Mouse (Mus musculus): Measurements from ENCODE around the gene Slitrk3. TPM values are rescaled to one million over a fixed set of nuclear protein-coding genes. Genes with fewer than 3 reads are reported as not detected.

The Slitrk3 gene
- polyA plus RNA-seq, 1 experiment = not detected

GRCm38 (mm10) chr3:73042256-73042655 is 15.3 kb downstream of the Slitrk3 start:
- no peaks in the 10 kb centered on the region for H3K36me3 ChIP-seq (ENCODE audit: control insufficient read depth, insufficient read depth)
- H3K79me2 ChIP-seq (ENCODE audit: control insufficient read depth, insufficient read depth) = no peaks in the 10 kb centered on the region
- H3ac ChIP-seq (ENCODE audit: control insufficient read depth, insufficient read length) = no peak overlapping the region
- no peak overlapping the region for H3K4me2 ChIP-seq (ENCODE audit: low read depth)
- no peaks in the 10 kb centered on the region for H3K27me3 ChIP-seq (ENCODE audit: control insufficient read depth, insufficient read depth, insufficient read length)
- H3K4me3 ChIP-seq = no peak overlapping the region
- TF ChIP-seq CEBPB (IDR thresholded peaks at IDR 0.05; ENCODE audit: insufficient read depth, poor library complexity, severe bottlenecking) = no peak
- no peak for TF ChIP-seq POLR2AphosphoS2 (IDR thresholded peaks at IDR 0.05; ENCODE audit: insufficient read length, low read depth)
- no peak for TF ChIP-seq TCF3 (IDR thresholded peaks at IDR 0.05; ENCODE audit: insufficient read length, low read depth)
- no peak for TF ChIP-seq POLR2A (IDR thresholded peaks at IDR 0.05; ENCODE audit: insufficient read length, low read depth)
- no peak for TF ChIP-seq USF1 (IDR thresholded peaks at IDR 0.05; ENCODE audit: low read depth)
- TF ChIP-seq TCF12 (IDR thresholded peaks at IDR 0.05; ENCODE audit: insufficient read depth, poor library complexity, severe bottlenecking) = no peak
- TF ChIP-seq E2F4 (IDR thresholded peaks at IDR 0.05; ENCODE audit: insufficient read depth) = no peak
- no peak for TF ChIP-seq MYOG (IDR thresholded peaks at IDR 0.05; ENCODE audit: control insufficient read depth in 1 of 3, insufficient read depth in 1 of 3, insufficient read length in 2 of 3, low read depth in 2 of 3)
- no peak for TF ChIP-seq SRF (IDR thresholded peaks at IDR 0.05; ENCODE audit: control insufficient read depth, insufficient read length, low read depth)
- no peak for TF ChIP-seq REST (IDR thresholded peaks at IDR 0.05; ENCODE audit: insufficient read depth, insufficient read length)
- no peak for TF ChIP-seq MYOD1 (IDR thresholded peaks at IDR 0.05; ENCODE audit: control insufficient read depth in 1 of 3, insufficient read length in 2 of 3, low read depth in 2 of 3)
- TF ChIP-seq MAX (IDR thresholded peaks at IDR 0.05; ENCODE audit: low read depth) = no peak

- no peaks in the 10 kb centered on the region for H3K79me2 ChIP-seq (ENCODE audit: control insufficient read depth, insufficient read depth)
- no peaks in the 10 kb centered on the region for H3K36me3 ChIP-seq (ENCODE audit: control insufficient read depth, insufficient read depth)
- no peak overlapping the region for H3K4me3 ChIP-seq
- no peaks in the 10 kb centered on the region for H3K27me3 ChIP-seq (ENCODE audit: control insufficient read depth, insufficient read depth, insufficient read length)
- TF ChIP-seq TCF12 (IDR thresholded peaks at IDR 0.05; ENCODE audit: insufficient read depth, poor library complexity, severe bottlenecking) (no peak), MYOD1 (IDR thresholded peaks at IDR 0.05; ENCODE audit: control insufficient read depth in 1 of 3, insufficient read length in 2 of 3, low read depth in 2 of 3) (no peak), TCF3 (IDR thresholded peaks at IDR 0.05; ENCODE audit: insufficient read length, low read depth) (no peak), POLR2A (IDR thresholded peaks at IDR 0.05; ENCODE audit: insufficient read length, low read depth) (no peak), MYOG (IDR thresholded peaks at IDR 0.05; ENCODE audit: control insufficient read depth in 1 of 3, insufficient read depth in 1 of 3, insufficient read length in 2 of 3, low read depth in 2 of 3) (no peak), REST (IDR thresholded peaks at IDR 0.05; ENCODE audit: insufficient read depth, insufficient read length) (no peak), CEBPB (IDR thresholded peaks at IDR 0.05; ENCODE audit: insufficient read depth, poor library complexity, severe bottlenecking) (no peak), MAX (IDR thresholded peaks at IDR 0.05; ENCODE audit: low read depth) (no peak), E2F4 (IDR thresholded peaks at IDR 0.05; ENCODE audit: insufficient read depth) (no peak), SRF (IDR thresholded peaks at IDR 0.05; ENCODE audit: control insufficient read depth, insufficient read length, low read depth) (no peak), POLR2AphosphoS2 (IDR thresholded peaks at IDR 0.05; ENCODE audit: insufficient read length, low read depth) (no peak), USF1 (IDR thresholded peaks at IDR 0.05; ENCODE audit: low read depth) (no peak)
- no peak overlapping the region for H3K4me2 ChIP-seq (ENCODE audit: low read depth)
- no peak overlapping the region for H3ac ChIP-seq (ENCODE audit: control insufficient read depth, insufficient read length)
Observed at GRCm38 (mm10) chr3:73006045-73006444, 51.6 kb downstream of the Slitrk3 start.

- no peak overlapping the region for H3ac ChIP-seq (ENCODE audit: control insufficient read depth, insufficient read length)
- TF ChIP-seq MYOD1 (IDR thresholded peaks at IDR 0.05; ENCODE audit: control insufficient read depth in 1 of 3, insufficient read length in 2 of 3, low read depth in 2 of 3) = no peak
- TF ChIP-seq POLR2AphosphoS2 (IDR thresholded peaks at IDR 0.05; ENCODE audit: insufficient read length, low read depth) = no peak
- H3K36me3 ChIP-seq (ENCODE audit: control insufficient read depth, insufficient read depth) = no peaks in the 10 kb centered on the region
- H3K4me3 ChIP-seq = no peak overlapping the region
- H3K79me2 ChIP-seq (ENCODE audit: control insufficient read depth, insufficient read depth) = no peaks in the 10 kb centered on the region
- no peak overlapping the region for H3K4me2 ChIP-seq (ENCODE audit: low read depth)
- no peaks in the 10 kb centered on the region for H3K27me3 ChIP-seq (ENCODE audit: control insufficient read depth, insufficient read depth, insufficient read length)
Observed at GRCm38 (mm10) chr3:73002933-73003696, 54.5 kb downstream of the Slitrk3 start.

GRCm38 (mm10) chr3:72997517-72997916 is 60.1 kb downstream of the Slitrk3 start:
- TF ChIP-seq TCF12 (IDR thresholded peaks at IDR 0.05; ENCODE audit: insufficient read depth, poor library complexity, severe bottlenecking) (no peak), USF1 (IDR thresholded peaks at IDR 0.05; ENCODE audit: low read depth) (no peak), CEBPB (IDR thresholded peaks at IDR 0.05; ENCODE audit: insufficient read depth, poor library complexity, severe bottlenecking) (no peak), MYOD1 (IDR thresholded peaks at IDR 0.05; ENCODE audit: control insufficient read depth in 1 of 3, insufficient read length in 2 of 3, low read depth in 2 of 3) (no peak), E2F4 (IDR thresholded peaks at IDR 0.05; ENCODE audit: insufficient read depth) (no peak), TCF3 (IDR thresholded peaks at IDR 0.05; ENCODE audit: insufficient read length, low read depth) (no peak), MAX (IDR thresholded peaks at IDR 0.05; ENCODE audit: low read depth) (no peak), MYOG (IDR thresholded peaks at IDR 0.05; ENCODE audit: control insufficient read depth in 1 of 3, insufficient read depth in 1 of 3, insufficient read length in 2 of 3, low read depth in 2 of 3) (no peak), POLR2AphosphoS2 (IDR thresholded peaks at IDR 0.05; ENCODE audit: insufficient read length, low read depth) (no peak), SRF (IDR thresholded peaks at IDR 0.05; ENCODE audit: control insufficient read depth, insufficient read length, low read depth) (no peak), REST (IDR thresholded peaks at IDR 0.05; ENCODE audit: insufficient read depth, insufficient read length) (no peak)
- Histone ChIP-seq H3K27me3 (ENCODE audit: control insufficient read depth, insufficient read depth, insufficient read length) (no peaks in the 10 kb centered on the region), H3K79me2 (ENCODE audit: control insufficient read depth, insufficient read depth) (no peaks in the 10 kb centered on the region)

More at GRCm38 (mm10) chr3:72997517-72997916, 60.1 kb downstream of the Slitrk3 start:
- Histone ChIP-seq H3K36me3 (ENCODE audit: control insufficient read depth, insufficient read depth) (no peaks in the 10 kb centered on the region), H3ac (ENCODE audit: control insufficient read depth, insufficient read length) (no peak overlapping the region), H3K4me2 (ENCODE audit: low read depth) (no peak overlapping the region), H3K4me3 (no peak overlapping the region)

Other genes with a start within 250 kb of the Slitrk3 start
- not detected for gene Sis, start 89.9 kb downstream of the Slitrk3 start, polyA plus RNA-seq (2012; fragmentation: generic; extraction: Trizol)